Comparison of ENCODE assay signal across 8 mouse cellular contexts in the genomic region with DNA sequence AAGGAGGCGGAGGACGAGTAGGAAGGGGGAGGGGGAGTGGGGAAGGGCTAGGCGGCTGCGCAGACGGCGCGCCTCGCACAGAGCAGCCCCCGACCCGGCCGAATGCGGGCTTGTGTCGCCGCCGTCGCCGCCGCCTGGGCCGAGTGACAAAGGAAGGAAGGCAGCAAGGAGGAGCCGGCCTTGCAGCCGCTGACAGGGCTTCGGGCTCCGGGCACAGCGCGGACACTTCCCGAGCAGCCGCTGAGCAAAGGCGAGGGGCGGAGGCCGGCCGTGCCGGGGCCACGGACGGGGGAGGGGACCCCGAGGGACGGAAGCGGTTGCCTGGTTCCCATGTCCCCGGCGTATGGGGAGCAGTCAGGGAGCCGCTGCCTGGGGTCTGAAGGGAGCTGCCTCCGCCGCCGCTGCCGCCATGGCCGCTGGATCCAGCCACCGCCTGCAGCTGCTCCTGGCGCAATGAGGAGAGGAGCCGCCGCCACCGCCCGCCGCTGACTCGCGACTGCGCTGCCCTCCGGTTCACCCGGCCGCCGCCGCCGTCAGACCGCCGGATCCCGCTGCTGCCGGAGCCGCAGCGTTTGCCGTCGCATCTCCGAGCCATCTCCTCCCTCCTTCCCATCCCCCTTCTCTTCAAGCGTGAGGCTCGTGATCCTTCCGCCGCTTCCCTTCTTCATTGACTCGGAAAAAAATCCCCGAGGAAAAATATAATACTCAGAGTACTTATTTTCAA. TPM values are rescaled to one million over a fixed set of nuclear protein-coding genes. Genes with fewer than 3 reads are reported as not detected.
DNase-seq lines count a peak whose midpoint lies in the region; ATAC-seq and TF ChIP-seq lines count a peak whose summit lies in the region.

No protein-coding gene starts in this region.

- WGBS in kidney, embryonic 14.5 days, result 0% methylated on average over 47 of the region's 76 CpGs
- WGBS in embryonic facial prominence, embryonic 13.5 days, result under 1% methylated on average over 74 of the region's 76 CpGs
- 0% methylated on average over 72 of the region's 76 CpGs for WGBS in intestine, postnatal 0 days
- WGBS in midbrain, embryonic 16.5 days, result under 1% methylated on average over 59 of the region's 76 CpGs

- peak overlapping the region; percentile 85 for H3K4me2 ChIP-seq in kidney, embryonic 14.5 days (replicated peaks; ENCODE audit: low read depth, low read length)
- H3K4me2 ChIP-seq in embryonic facial prominence, embryonic 13.5 days, result peak overlapping the region; percentile 84
- peak overlapping the region; percentile 76 for H3K4me2 ChIP-seq in intestine, postnatal 0 days (replicated peaks; ENCODE audit: low read depth)
- peak overlapping the region; percentile 11; the same call in 1 of the 2 replicates for H3K4me2 ChIP-seq in midbrain, embryonic 16.5 days (ENCODE audit: low read length)

- no peaks in the 10 kb centered on the region for H3K27me3 ChIP-seq in kidney, embryonic 14.5 days (ENCODE audit: control insufficient read depth, insufficient read depth, low read length)
- H3K27me3 ChIP-seq in G1E (ENCODE audit: insufficient read depth, low read length), result no peaks in the 10 kb centered on the region
- no peaks in the 10 kb centered on the region for H3K27me3 ChIP-seq in embryonic facial prominence, embryonic 13.5 days
- H3K27me3 ChIP-seq in intestine, postnatal 0 days (replicated peaks; ENCODE audit: control insufficient read depth, insufficient read depth, low read length), result no peaks in the 10 kb centered on the region
- no peaks in the 10 kb centered on the region for H3K27me3 ChIP-seq in midbrain, embryonic 16.5 days (ENCODE audit: control insufficient read depth, insufficient read depth, low read depth, low read length)

- H3K4me1 ChIP-seq in kidney, embryonic 14.5 days (ENCODE audit: control insufficient read depth, insufficient read depth, low read length), result peaks cover 11% of the 10 kb centered on the region; the same call in 1 of the 2 replicates
- H3K4me1 ChIP-seq in G1E (ENCODE audit: insufficient read depth, low read depth, low read length), result peaks cover 37% of the 10 kb centered on the region
- peaks cover 26% of the 10 kb centered on the region for H3K4me1 ChIP-seq in embryonic facial prominence, embryonic 13.5 days
- peaks cover 5% of the 10 kb centered on the region; the same call in 1 of the 2 replicates for H3K4me1 ChIP-seq in intestine, postnatal 0 days (replicated peaks; ENCODE audit: control insufficient read depth, insufficient read depth, low read length)
- H3K4me1 ChIP-seq in midbrain, embryonic 16.5 days (ENCODE audit: control insufficient read depth, insufficient read depth, low read length), result peaks cover 28% of the 10 kb centered on the region

- H3K27ac ChIP-seq in kidney, embryonic 14.5 days (ENCODE audit: low read depth, low read length), result peak overlapping the region; percentile 100
- H3K27ac ChIP-seq in embryonic facial prominence, embryonic 13.5 days, result peak overlapping the region; percentile 100
- peak overlapping the region; percentile 100 for H3K27ac ChIP-seq in intestine, postnatal 0 days (ENCODE audit: low read depth, low read length)
- peak overlapping the region; percentile 100 for H3K27ac ChIP-seq in midbrain, embryonic 16.5 days (ENCODE audit: low read length)

- peak overlapping the region; percentile 87 for H3K4me3 ChIP-seq in kidney, embryonic 14.5 days (ENCODE audit: low read length)
- H3K4me3 ChIP-seq in G1E (ENCODE audit: low read depth, low read length), result peak overlapping the region; percentile 83
- H3K4me3 ChIP-seq in embryonic facial prominence, embryonic 13.5 days, result peak overlapping the region; percentile 94
- peak overlapping the region; percentile 98 for H3K4me3 ChIP-seq in intestine, postnatal 0 days (ENCODE audit: low read depth, low read length)
- H3K4me3 ChIP-seq in midbrain, embryonic 16.5 days (ENCODE audit: low read depth, low read length), result peak overlapping the region; percentile 97

- peak; percentile 21 for ATAC-seq in kidney, embryonic 14.5 days (ENCODE audit: low FRiP score, low TSS enrichment)
- no peak for ATAC-seq in G1E (ENCODE audit: extremely low read depth, insufficient number of reproducible peaks, low FRiP score, poor library complexity, severe bottlenecking)
- ATAC-seq in embryonic facial prominence, embryonic 13.5 days (ENCODE audit: insufficient number of reproducible peaks, insufficient read depth, low FRiP score, low TSS enrichment, low read depth), result peak; percentile 0; the same call in 1 of the 2 replicates
- ATAC-seq in intestine, postnatal 0 days, result no peak; the same call in 1 of the 2 replicates
- ATAC-seq in midbrain, embryonic 16.5 days, result no peak

- TF ChIP-seq CTCF in G1E (IDR thresholded peaks at IDR 0.05; ENCODE audit: low read depth, low read length), result no peak
- no peak for TF ChIP-seq CTCF in intestine, postnatal 0 days (IDR thresholded peaks at IDR 0.05; ENCODE audit: low read depth)

- H3K9ac ChIP-seq in kidney, embryonic 14.5 days (ENCODE audit: low read depth, low read length), result peak overlapping the region; percentile 91
- H3K9ac ChIP-seq in embryonic facial prominence, embryonic 13.5 days, result peak overlapping the region; percentile 92
- H3K9ac ChIP-seq in intestine, postnatal 0 days (ENCODE audit: low read depth, low read length), result peak overlapping the region; percentile 96
- H3K9ac ChIP-seq in midbrain, embryonic 16.5 days (ENCODE audit: low read depth, low read length), result peak overlapping the region; percentile 99

- H3K9me3 ChIP-seq in kidney, embryonic 14.5 days (ENCODE audit: control insufficient read depth, low read length), result no peaks in the 10 kb centered on the region
- no peaks in the 10 kb centered on the region for H3K9me3 ChIP-seq in G1E (replicated peaks)
- no peaks in the 10 kb centered on the region for H3K9me3 ChIP-seq in embryonic facial prominence, embryonic 13.5 days
- no peaks in the 10 kb centered on the region for H3K9me3 ChIP-seq in intestine, postnatal 0 days (ENCODE audit: control insufficient read depth)
- H3K9me3 ChIP-seq in midbrain, embryonic 16.5 days (replicated peaks; ENCODE audit: control insufficient read depth, low read length, poor library complexity, severe bottlenecking), result no peaks in the 10 kb centered on the region

- DNase-seq in kidney, postnatal 25 days, result no peak
- DNase-seq in G1E (ENCODE audit: low spot score), result peak; percentile 51
- DNase-seq in yolk sac, embryonic 10.5 days (ENCODE audit: low spot score), result no peak
- no peak for DNase-seq in layer of hippocampus, adult 9-10 months (ENCODE audit: low spot score)

- peaks cover 2% of the 10 kb centered on the region; the same call in 1 of the 2 replicates for H3K36me3 ChIP-seq in kidney, embryonic 14.5 days (ENCODE audit: control insufficient read depth, insufficient read depth, low read length)
- peaks cover 16% of the 10 kb centered on the region for H3K36me3 ChIP-seq in G1E (replicated peaks)
- peaks cover 3% of the 10 kb centered on the region; the same call in 1 of the 2 replicates for H3K36me3 ChIP-seq in embryonic facial prominence, embryonic 13.5 days
- H3K36me3 ChIP-seq in intestine, postnatal 0 days (ENCODE audit: control insufficient read depth, insufficient read depth), result no peaks in the 10 kb centered on the region
- H3K36me3 ChIP-seq in midbrain, embryonic 16.5 days (ENCODE audit: control insufficient read depth, insufficient read depth, low read length), result no peaks in the 10 kb centered on the region

RNA-seq across cellular contexts. Expression of gene Gsk3b, which starts 0.8 kb away (rescaled TPM):
- polyA plus RNA-seq in kidney, embryonic 14.5 days (2014; fragmentation: Nextera tagmentation; extraction: Ambion mirVana), result 82.6 and 86.2 TPM in 2 replicates
- 93.8 and 112 TPM in 2 replicates for total RNA-seq in G1E (2014; fragmentation: Nextera tagmentation)
- 33.3 and 49.2 TPM in 2 replicates for total RNA-seq in G1E (2017)
- polyA plus RNA-seq in G1E (2012), result 9.3 and 10.1 TPM in 2 replicates
- polyA plus RNA-seq in embryonic facial prominence, embryonic 13.5 days (2015; fragmentation: Nextera tagmentation; extraction: Ambion mirVana), result 72.2 and 75.2 TPM in 2 replicates
- 27.0 and 30.4 TPM in 2 replicates for polyA plus RNA-seq in intestine, postnatal 0 days (2015; fragmentation: Nextera tagmentation; extraction: Ambion mirVana)
- polyA plus RNA-seq in midbrain, embryonic 16.5 days (2015; fragmentation: Nextera tagmentation; extraction: Ambion mirVana), result 138 and 153 TPM in 2 replicates

Comparison
In these comparisons a context has a peak if more than half of its experiments do, and no peak if none do; other contexts are left out.
1. ATAC-seq: peak in kidney, embryonic 14.5 days (single experiment) and embryonic facial prominence, embryonic 13.5 days (single experiment); none in G1E (single experiment), intestine, postnatal 0 days (single experiment) and midbrain, embryonic 16.5 days (single experiment).
2. H3K4me2 ChIP-seq: peak in every context shown above with its lines; median percentile 85 in kidney, embryonic 14.5 days; 84 in embryonic facial prominence, embryonic 13.5 days; 76 in intestine, postnatal 0 days; 11 in midbrain, embryonic 16.5 days.
3. Peak in every context shown above with its lines, with median percentiles within 50 percentile points of each other: H3K27ac ChIP-seq, H3K4me3 ChIP-seq and H3K9ac ChIP-seq.